Mouse (Mus musculus) T-cell, adult 2 months (primary cell): ENCODE data around the gene Tanc2.

Experiments
- DNase-seq: peaks from one replicate; pipeline ENCODE4 v3.0.0; 2022; ENCODE audit warnings: low spot score

Gene Tanc2

GRCm38 (mm10) chr11:105589877-105590641 is at the start of gene Tanc2:
Gene Tanc2 (plus strand): TSS chr11:105589986.
- peak; percentile 45 for DNase-seq

GRCm38 (mm10) chr11:105540781-105541180 is 49.0 kb upstream of the Tanc2 start:
- no peak for DNase-seq

- no peak for DNase-seq
Observed at GRCm38 (mm10) chr11:105541366-105541765, 48.4 kb upstream of the Tanc2 start.

- no peak for DNase-seq
Observed at GRCm38 (mm10) chr11:105542129-105542528, 47.7 kb upstream of the Tanc2 start.

GRCm38 (mm10) chr11:105545801-105546200 is 44.0 kb upstream of the Tanc2 start:
- DNase-seq: no peak

GRCm38 (mm10) chr11:105546393-105546792 is 43.4 kb upstream of the Tanc2 start:
- no peak for DNase-seq

- no peak for DNase-seq
Observed at GRCm38 (mm10) chr11:105548383-105548782, 41.4 kb upstream of the Tanc2 start.

GRCm38 (mm10) chr11:105549164-105550121 is 40.3 kb upstream of the Tanc2 start:
- no peak for DNase-seq

- no peak for DNase-seq
Observed at GRCm38 (mm10) chr11:105557285-105557684, 32.5 kb upstream of the Tanc2 start.

GRCm38 (mm10) chr11:105558091-105558490 is 31.7 kb upstream of the Tanc2 start:
- no peak for DNase-seq

- no peak for DNase-seq
Observed at GRCm38 (mm10) chr11:105558803-105559505, 30.8 kb upstream of the Tanc2 start.

- no peak for DNase-seq
Observed at GRCm38 (mm10) chr11:105563546-105563945, 26.2 kb upstream of the Tanc2 start.

- DNase-seq: no peak
Observed at GRCm38 (mm10) chr11:105567221-105567641, 22.6 kb upstream of the Tanc2 start.

- DNase-seq: no peak
Observed at GRCm38 (mm10) chr11:105571996-105572395, 17.8 kb upstream of the Tanc2 start.

- no peak for DNase-seq
Observed at GRCm38 (mm10) chr11:105574241-105574640, 15.5 kb upstream of the Tanc2 start.

- DNase-seq: no peak
Observed at GRCm38 (mm10) chr11:105577211-105577610, 12.6 kb upstream of the Tanc2 start.

GRCm38 (mm10) chr11:105582020-105582419 is 7.8 kb upstream of the Tanc2 start:
- no peak for DNase-seq

GRCm38 (mm10) chr11:105589231-105589876 is 432 bp upstream of the Tanc2 start:
- DNase-seq: peak; percentile 86

- DNase-seq: peak; percentile 67
Observed at GRCm38 (mm10) chr11:105591905-105592304, 2.1 kb downstream of the Tanc2 start.

GRCm38 (mm10) chr11:105602177-105602576 is 12.4 kb downstream of the Tanc2 start:
- no peak for DNase-seq

GRCm38 (mm10) chr11:105626201-105626600 is 36.4 kb downstream of the Tanc2 start:
- no peak for DNase-seq

- peak; percentile 2 for DNase-seq
Observed at GRCm38 (mm10) chr11:105643995-105644394, 54.2 kb downstream of the Tanc2 start.
